Mouse (Mus musculus) intestine, embryonic 15.5 days (tissue): ENCODE results near the gene Olfr1051. TPM values are rescaled to one million over a fixed set of nuclear protein-coding genes. Genes with fewer than 3 reads are reported as not detected.
"Not testable (repeated sequence)": the region's sequence is repeated elsewhere in the genome, so short reads cannot be mapped to it uniquely, and the experiment has no call there.

ENCODE experiments used
- ATAC-seq: fragments of 200-750 bp; cut with Nextera tagmentation; 2 replicates; pipeline ENCODE4 v1.8.0; 2017; ENCODE audit warnings: moderate TSS enrichment, moderate library complexity
- H3K27ac ChIP-seq: fragments of 300-500 bp; sonication (generic); 2 replicates; pipeline ENCODE4 v1.5.1; 2015; ENCODE audit warnings: mild to moderate bottlenecking, inconsistent platforms
- H3K27me3 ChIP-seq: fragments of 300-500 bp; sonication (generic); replicated peaks from 2 replicates; pipeline ENCODE4 v1.6.1; 2015; ENCODE audit warnings: inconsistent platforms
- H3K36me3 ChIP-seq: fragments of 300-500 bp; sonication (generic); 2 replicates; pipeline ENCODE4 v1.6.1; 2015; ENCODE audit warnings: inconsistent platforms
- H3K4me1 ChIP-seq: fragments of 300-500 bp; sonication (generic); replicated peaks from 2 replicates; pipeline ENCODE4 v1.6.1; 2015; ENCODE audit warnings: inconsistent platforms
- H3K4me2 ChIP-seq: fragments of 300-500 bp; sonication (generic); replicated peaks from 2 replicates; pipeline ENCODE4 v1.6.1; 2015; ENCODE audit warnings: mild to moderate bottlenecking, inconsistent platforms
- H3K4me3 ChIP-seq: fragments of 300-500 bp; sonication (generic); replicated peaks from 2 replicates; pipeline ENCODE4 v1.5.1; 2015; ENCODE audit warnings: inconsistent platforms
- H3K9ac ChIP-seq: fragments of 300-500 bp; sonication (generic); 2 replicates; pipeline ENCODE4 v1.6.1; 2015; ENCODE audit warnings: inconsistent platforms
- H3K9me3 ChIP-seq: fragments of 300-500 bp; sonication (generic); 2 replicates; pipeline ENCODE4 v1.6.1; 2016; ENCODE audit warnings: inconsistent platforms
- WGBS: fragments of 180-500 bp; shearing (Covaris S2); methylation state at CpG from one replicate; pipeline ENCODE4 v1.1.7; 2015; 5-methylcytosine and 5-hydroxymethylcytosine counted together
- polyA plus RNA-seq: library from polyadenylated mRNA; unstranded; fragments of >200 nt; fragmentation: Nextera tagmentation; extraction: Ambion mirVana; gene quantifications from 2 replicates; pipeline ENCODE4 v1.2.1, GENCODE M21; 2015

Gene Olfr1051
- polyA plus RNA-seq = not detected in 2 replicates

GRCm38 (mm10) chr2:86278988-86279387 lies at the start of gene Olfr1051:
Olfr1051 (minus strand) TSS chr2:86279088.
- H3K9me3 ChIP-seq, H3K4me2 ChIP-seq, H3K27ac ChIP-seq, H3K4me1 ChIP-seq, ATAC-seq, H3K27me3 ChIP-seq, H3K36me3 ChIP-seq, H3K4me3 ChIP-seq, H3K9ac ChIP-seq: not testable (repeated sequence)

GRCm38 (mm10) chr2:86315184-86315583 lies 36.3 kb upstream of the Olfr1051 start, which contains the start of gene Olfr1053:
Olfr1053 (minus strand) TSS chr2:86315284.
- H3K36me3 ChIP-seq = no peaks in the 10 kb centered on the region
- H3K27ac ChIP-seq = no peak within 1 kb of the TSS
- H3K9me3 ChIP-seq = no peaks in the 10 kb centered on the region
- no peaks in the 10 kb centered on the region for H3K27me3 ChIP-seq
- H3K9ac ChIP-seq = no peak within 1 kb of the TSS
- no peaks in the 10 kb centered on the region for H3K4me1 ChIP-seq
- H3K4me2 ChIP-seq = no peak within 1 kb of the TSS
- WGBS = 63% methylated on average over 3 of the region's 3 CpGs
- ATAC-seq = no peak
- no peak within 1 kb of the TSS for H3K4me3 ChIP-seq

- Histone ChIP-seq H3K27ac (no peak within 1 kb of the TSS), H3K4me3 (no peak within 1 kb of the TSS), H3K9ac (no peak within 1 kb of the TSS), H3K4me1 (no peaks in the 10 kb centered on the region), H3K27me3 (no peaks in the 10 kb centered on the region), H3K36me3 (no peaks in the 10 kb centered on the region), H3K4me2 (no peak within 1 kb of the TSS), H3K9me3 (no peaks in the 10 kb centered on the region)
- ATAC-seq = no peak
Measured at GRCm38 (mm10) chr2:86292155-86292554, 13.3 kb upstream of the Olfr1051 start, which contains the start of gene Olfr1052. Olfr1052 (plus strand) TSS chr2:86292455.

- H3K9me3 ChIP-seq, H3K27ac ChIP-seq, H3K4me1 ChIP-seq, H3K27me3 ChIP-seq, ATAC-seq, H3K36me3 ChIP-seq, H3K9ac ChIP-seq, H3K4me3 ChIP-seq, H3K4me2 ChIP-seq: not testable (repeated sequence)
Measured at GRCm38 (mm10) chr2:86258228-86258627, 20.7 kb downstream of the Olfr1051 start, which contains the start of gene Olfr1049. Olfr1049 (minus strand) TSS chr2:86258328.

GRCm38 (mm10) chr2:86240189-86240588 lies 38.7 kb downstream of the Olfr1051 start, which contains the start of gene Olfr1048:
Olfr1048 (minus strand) TSS chr2:86240289.
- ATAC-seq = no peak

GRCm38 (mm10) chr2:86231301-86231700 lies 47.6 kb downstream of the Olfr1051 start, which contains the start of gene Olfr1047:
Olfr1047 (minus strand) TSS chr2:86231401.
- Histone ChIP-seq H3K4me2 (no peak within 1 kb of the TSS), H3K27me3 (no peaks in the 10 kb centered on the region), H3K4me3 (no peak within 1 kb of the TSS), H3K36me3 (no peaks in the 10 kb centered on the region), H3K27ac (no peak within 1 kb of the TSS), H3K9me3 (no peaks in the 10 kb centered on the region), H3K4me1 (no peaks in the 10 kb centered on the region), H3K9ac (no peak within 1 kb of the TSS)
- ATAC-seq = no peak
- WGBS = 89% methylated on average over 1 of the region's 1 CpGs

More at GRCm38 (mm10) chr2:86240189-86240588, 38.7 kb downstream of the Olfr1051 start, which contains the start of gene Olfr1048:
- Histone ChIP-seq H3K4me3 (no peak within 1 kb of the TSS), H3K27me3 (no peaks in the 10 kb centered on the region), H3K36me3 (no peaks in the 10 kb centered on the region), H3K9me3 (no peaks in the 10 kb centered on the region), H3K4me1 (no peaks in the 10 kb centered on the region), H3K27ac (no peak within 1 kb of the TSS), H3K9ac (no peak within 1 kb of the TSS), H3K4me2 (no peak within 1 kb of the TSS)

Other genes with a start within 250 kb of the Olfr1051 start
- gene Olfr1034, start 233.2 kb downstream of the Olfr1051 start, polyA plus RNA-seq = 0.03 and 0.06 TPM in 2 replicates
- gene Olfr1036, start 205.1 kb downstream of the Olfr1051 start, polyA plus RNA-seq = not detected in 2 replicates
- not detected in 2 replicates for gene Olfr1037, start 191.7 kb downstream of the Olfr1051 start, polyA plus RNA-seq
- not detected in 2 replicates for gene Olfr1039, start 143.2 kb downstream of the Olfr1051 start, polyA plus RNA-seq
- not detected in 2 replicates for gene Olfr1040, start 132.4 kb downstream of the Olfr1051 start, polyA plus RNA-seq
- not detected in 2 replicates for gene Olfr1042, start 117.2 kb downstream of the Olfr1051 start, polyA plus RNA-seq
- not detected in 2 replicates for gene Olfr1043, start 111.6 kb downstream of the Olfr1051 start, polyA plus RNA-seq
- not detected in 2 replicates for gene Olfr1044, start 101.3 kb downstream of the Olfr1051 start, polyA plus RNA-seq
- gene Olfr52, start 93.4 kb downstream of the Olfr1051 start, polyA plus RNA-seq = not detected in 2 replicates
- gene Olfr1045, start 76.1 kb downstream of the Olfr1051 start, polyA plus RNA-seq = not detected in 2 replicates
- not detected in 2 replicates for gene Olfr1046, start 59.8 kb downstream of the Olfr1051 start, polyA plus RNA-seq
- not detected in 2 replicates for gene Olfr1047, start 47.7 kb downstream of the Olfr1051 start, polyA plus RNA-seq
- gene Olfr1048, start 38.8 kb downstream of the Olfr1051 start, polyA plus RNA-seq = not detected in 2 replicates
- not detected in 2 replicates for gene Olfr1049, start 20.8 kb downstream of the Olfr1051 start, polyA plus RNA-seq
- gene Olfr1052, start 13.4 kb upstream of the Olfr1051 start, polyA plus RNA-seq = not detected in 2 replicates
- not detected in 2 replicates for gene Olfr1053, start 36.2 kb upstream of the Olfr1051 start, polyA plus RNA-seq
- not detected in 2 replicates for gene Olfr1054, start 56.3 kb upstream of the Olfr1051 start, polyA plus RNA-seq
- not detected in 2 replicates for gene Olfr1055, start 71.2 kb upstream of the Olfr1051 start, polyA plus RNA-seq
- gene Olfr1056, start 83.4 kb upstream of the Olfr1051 start, polyA plus RNA-seq = not detected in 2 replicates
- not detected in 2 replicates for gene Olfr1057, start 99.3 kb upstream of the Olfr1051 start, polyA plus RNA-seq
- gene Olfr1058, start 109.5 kb upstream of the Olfr1051 start, polyA plus RNA-seq = not detected in 2 replicates
- gene Olfr1061, start 135.0 kb upstream of the Olfr1051 start, polyA plus RNA-seq = not detected in 2 replicates
- not detected in 2 replicates for gene Olfr1062, start 147.7 kb upstream of the Olfr1051 start, polyA plus RNA-seq
- not detected in 2 replicates for gene Olfr1065, start 171.5 kb upstream of the Olfr1051 start, polyA plus RNA-seq
- gene Olfr1066, start 177.2 kb upstream of the Olfr1051 start, polyA plus RNA-seq = not detected in 2 replicates
- not detected in 2 replicates for gene Olfr228, start 208.3 kb upstream of the Olfr1051 start, polyA plus RNA-seq
- gene Olfr1076, start 229.4 kb upstream of the Olfr1051 start, polyA plus RNA-seq = not detected in 2 replicates